Mouse (Mus musculus): ENCODE results near the gene Osbpl9. TPM values are rescaled to one million over a fixed set of nuclear protein-coding genes. Genes with fewer than 3 reads are reported as not detected.

Osbpl9 gene
- total and polyA plus RNA-seq, 2 experiments from 2014 or later: 56.9 to 74.9 TPM

DNA sequence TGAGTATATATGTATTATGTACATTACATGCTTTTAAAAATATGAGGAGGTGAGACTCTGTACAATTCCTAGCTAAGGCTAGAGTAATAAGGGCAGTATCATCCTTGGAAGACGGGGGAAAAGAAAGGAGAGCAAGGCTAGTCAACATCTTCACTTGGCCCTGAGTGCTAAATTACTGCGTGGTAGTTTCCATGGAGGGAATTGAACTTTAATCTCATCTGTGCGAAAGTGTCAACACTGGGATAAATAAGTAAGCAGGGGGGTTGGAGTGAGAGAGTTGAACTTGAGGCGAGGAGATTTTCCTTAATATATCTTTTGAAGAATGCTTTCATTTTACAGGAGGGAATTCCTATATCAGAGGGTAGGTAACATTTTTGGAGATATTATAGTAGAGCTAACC, 188.0 kb downstream of the Osbpl9 start:
- no peak for TF ChIP-seq CTCF (IDR thresholded peaks at IDR 0.05)
- Histone ChIP-seq H3K27ac (ENCODE audit: low read depth, low read length) (no peak overlapping the region), H3K4me3 (ENCODE audit: low read depth, low read length) (no peak overlapping the region), H3K9ac (replicated peaks; ENCODE audit: low read length, poor library complexity, severe bottlenecking) (no peak overlapping the region), H3K4me1 (ENCODE audit: insufficient read depth, low read length) (no peaks in the 10 kb centered on the region), H3K4me2 (ENCODE audit: low read depth, low read length, poor library complexity, severe bottlenecking) (no peak overlapping the region), H3K36me3 (ENCODE audit: insufficient read depth, low read length) (peaks cover 8% of the 10 kb centered on the region), H3K27me3 (ENCODE audit: insufficient read depth, low read length) (no peaks in the 10 kb centered on the region), H3K9me3 (ENCODE audit: low read length) (no peaks in the 10 kb centered on the region)
- no peak for ATAC-seq (ENCODE audit: low FRiP score)
- 94% methylated on average over 4 of the region's 4 CpGs for WGBS
- DNase-seq (ENCODE audit: low spot score): no peak

MicroRNAs encoded within 50 kb of the gene (microRNA counts, 519-probe panel; counts per million panel counts)
- microRNA mmu-miR-761: 528 counts per million, percentile 58 among the panel's probes with 10 or more counts

Small RNA genes lying within 50 kb of the gene (microRNA-seq; reads per million reads assigned to microRNA genes)
- gene Mir761 (ENCODE audit: borderline number of aligned reads): not detected

Other genes starting within 250 kb of the Osbpl9 start
- 63.8 and 64.6 TPM in 2 replicates for gene Nrd1, start 201.6 kb downstream of the Osbpl9 start, total RNA-seq (2014; rRNA removed)
- gene Nrd1, start 201.6 kb downstream of the Osbpl9 start, polyA plus RNA-seq (2015; fragmentation: Nextera tagmentation; extraction: Ambion mirVana): 46.0 and 61.4 TPM in 2 replicates
- 0.57 and 0.77 TPM in 2 replicates for gene Calr4, start 32.2 kb upstream of the Osbpl9 start, total RNA-seq (2014; rRNA removed)
- 0.41 and 0.80 TPM in 2 replicates for gene Calr4, start 32.2 kb upstream of the Osbpl9 start, polyA plus RNA-seq (2015; fragmentation: Nextera tagmentation; extraction: Ambion mirVana)
- gene Eps15, start 78.0 kb upstream of the Osbpl9 start, total RNA-seq (2014; rRNA removed): 102 and 148 TPM in 2 replicates
- 57.6 and 58.7 TPM in 2 replicates for gene Eps15, start 78.0 kb upstream of the Osbpl9 start, polyA plus RNA-seq (2015; fragmentation: Nextera tagmentation; extraction: Ambion mirVana)
- 3.2 and 5.2 TPM in 2 replicates for gene Ttc39a, start 204.4 kb upstream of the Osbpl9 start, total RNA-seq (2014; rRNA removed)
- 4.7 TPM in 2 replicates for gene Ttc39a, start 204.4 kb upstream of the Osbpl9 start, polyA plus RNA-seq (2015; fragmentation: Nextera tagmentation; extraction: Ambion mirVana)

All from midbrain, postnatal 0 days (tissue).